Mouse (Mus musculus) gastrocnemius, postnatal 10 days (tissue): Measurements from ENCODE around the gene B4galt1. TPM values are rescaled to one million over a fixed set of nuclear protein-coding genes. Genes with fewer than 3 reads are reported as not detected.

ENCODE experiments used
- DNase-seq: peaks from one replicate; pipeline ENCODE4 v3.0.0; 2021; ENCODE audit warnings: mixed read lengths
- total RNA-seq, 2 experiments: library from RNA; stranded (reverse); gene quantifications; 2 replicates each; pipeline ENCODE4 v1.2.3; 2021

Gene B4galt1
- total RNA-seq, 2 experiments from 2014 or later = 52.0 to 58.6 TPM

- DNase-seq = no peak
Observed at GRCm38 (mm10) chr4:40872129-40872528, 18.3 kb upstream of the B4galt1 start.

GRCm38 (mm10) chr4:40870206-40870605, 16.4 kb upstream of the B4galt1 start:
- no peak for DNase-seq

GRCm38 (mm10) chr4:40868554-40869232, 14.9 kb upstream of the B4galt1 start:
- peak; percentile 82 for DNase-seq

- DNase-seq = no peak
Observed at GRCm38 (mm10) chr4:40864361-40864760, 10.6 kb upstream of the B4galt1 start.

- no peak for DNase-seq
Observed at GRCm38 (mm10) chr4:40863340-40863739, 9.5 kb upstream of the B4galt1 start.

- no peak for DNase-seq
Observed at GRCm38 (mm10) chr4:40861131-40861530, 7.3 kb upstream of the B4galt1 start.

- DNase-seq = no peak
Observed at GRCm38 (mm10) chr4:40857824-40858346, 4.1 kb upstream of the B4galt1 start.

- DNase-seq = no peak
Observed at GRCm38 (mm10) chr4:40856571-40856970, 2.8 kb upstream of the B4galt1 start.

GRCm38 (mm10) chr4:40854387-40854933, 655 bp upstream of the B4galt1 start:
- DNase-seq = no peak

GRCm38 (mm10) chr4:40852861-40853564, 792 bp downstream of the B4galt1 start:
- DNase-seq = no peak

GRCm38 (mm10) chr4:40852249-40852781, 1.5 kb downstream of the B4galt1 start:
- DNase-seq = peak; percentile 36

- no peak for DNase-seq
Observed at GRCm38 (mm10) chr4:40851763-40852248, 2.0 kb downstream of the B4galt1 start.

- DNase-seq = no peak
Observed at GRCm38 (mm10) chr4:40851031-40851762, 2.6 kb downstream of the B4galt1 start.

- DNase-seq = no peak
Observed at GRCm38 (mm10) chr4:40850582-40850981, 3.2 kb downstream of the B4galt1 start.

- DNase-seq = no peak
Observed at GRCm38 (mm10) chr4:40849518-40849917, 4.3 kb downstream of the B4galt1 start.

GRCm38 (mm10) chr4:40848246-40848645, 5.6 kb downstream of the B4galt1 start:
- DNase-seq = no peak

- DNase-seq = no peak
Observed at GRCm38 (mm10) chr4:40847160-40847559, 6.6 kb downstream of the B4galt1 start.

GRCm38 (mm10) chr4:40846143-40846931, 7.5 kb downstream of the B4galt1 start:
- no peak for DNase-seq

GRCm38 (mm10) chr4:40844811-40845751, 8.7 kb downstream of the B4galt1 start:
- DNase-seq = no peak

- DNase-seq = peak; percentile 36
Observed at GRCm38 (mm10) chr4:40844251-40844721, 9.5 kb downstream of the B4galt1 start.
